Mouse (Mus musculus) cerebellum, postnatal 36 days (tissue): ENCODE measurements at regions not wholly inside any gene's neighbourhood (a gene's known extent, or its start where the extent isn't known, plus 50 kb on each side); places are given as distances from the start of the nearest gene placed in this dataset.

Experiments used
- DNase-seq, 2 experiments: peaks; one replicate each; pipeline ENCODE4 v3.0.0; 2021 to 2022; ENCODE audit warnings: mixed read lengths in 2 of 2

- DNase-seq: no peak
These were observed 228.4 kb upstream of the Mmadhc start for GRCm38 (mm10) chr2:50524838-50525615.

- DNase-seq: no peak
These were observed 223.6 kb upstream of the Mmadhc start for GRCm38 (mm10) chr2:50520169-50520568.

- no peak for DNase-seq
These were observed 222.5 kb upstream of the Mmadhc start for GRCm38 (mm10) chr2:50519129-50519504.

- DNase-seq: no peak
These were observed 221.9 kb upstream of the Mmadhc start for GRCm38 (mm10) chr2:50518371-50519128.

GRCm38 (mm10) chr2:50513276-50513675 is 216.7 kb upstream of the Mmadhc start:
- no peak for DNase-seq

- no peak for DNase-seq
These were observed 202.1 kb upstream of the Mmadhc start for GRCm38 (mm10) chr2:50498713-50499112.

GRCm38 (mm10) chr2:50496057-50496433 is 199.4 kb upstream of the Mmadhc start:
- DNase-seq: no peak

- DNase-seq: no peak
These were observed 198.8 kb upstream of the Mmadhc start for GRCm38 (mm10) chr2:50495141-50496056.

GRCm38 (mm10) chr2:50493597-50494335 is 197.2 kb upstream of the Mmadhc start:
- no peak for DNase-seq

GRCm38 (mm10) chr2:50463799-50464198 is 167.2 kb upstream of the Mmadhc start:
- no peak for DNase-seq

- DNase-seq: no peak
These were observed 165.8 kb upstream of the Mmadhc start for GRCm38 (mm10) chr2:50462378-50462777.

- DNase-seq: no peak
These were observed 160.1 kb upstream of the Mmadhc start for GRCm38 (mm10) chr2:50456654-50457053.

GRCm38 (mm10) chr2:50448117-50448516 is 151.5 kb upstream of the Mmadhc start:
- DNase-seq: no peak

- DNase-seq: no peak
These were observed 149.4 kb upstream of the Mmadhc start for GRCm38 (mm10) chr2:50445963-50446485.

GRCm38 (mm10) chr2:50440333-50440732 is 143.7 kb upstream of the Mmadhc start:
- DNase-seq: no peak

- DNase-seq: no peak
These were observed 136.6 kb upstream of the Mmadhc start for GRCm38 (mm10) chr2:50433166-50433565.

GRCm38 (mm10) chr2:50425151-50425550 is 128.6 kb upstream of the Mmadhc start:
- no peak for DNase-seq

- no peak for DNase-seq
These were observed 123.0 kb upstream of the Mmadhc start for GRCm38 (mm10) chr2:50419648-50420047.

- no peak for DNase-seq
These were observed 121.0 kb upstream of the Mmadhc start for GRCm38 (mm10) chr2:50417643-50418042.

- DNase-seq: no peak
These were observed 120.5 kb upstream of the Mmadhc start for GRCm38 (mm10) chr2:50417135-50417534.

- DNase-seq: no peak
These were observed 119.5 kb upstream of the Mmadhc start for GRCm38 (mm10) chr2:50416056-50416455.

GRCm38 (mm10) chr2:50405932-50406331 is 109.3 kb upstream of the Mmadhc start:
- no peak for DNase-seq
